Comparison of ENCODE assay signal across 24 mouse cellular contexts in genomic region chr2:120707041-120707440, GRCm38 (mm10).
DNase-seq lines count a peak whose midpoint lies in the region; ATAC-seq lines count a peak whose summit lies in the region.
"Had no signal": no experiment of that assay in that cellular context is flagged by ENCODE, and none has a peak within 500 bp of the region (broad histone marks: within the 10 kb centered on the region; RNA-seq: fewer than 3 reads in every experiment).

No protein-coding gene starts in this region.

- no peak overlapping the region for H3K9ac ChIP-seq in midbrain, embryonic 11.5 days (ENCODE audit: low read length)
- H3K9ac ChIP-seq in midbrain, embryonic 14.5 days (replicated peaks; ENCODE audit: low read length) = no peak overlapping the region
- H3K9ac ChIP-seq: embryonic facial prominence, embryonic 12.5 days; forebrain, embryonic 12.5 days had no signal

- no peak for ATAC-seq in midbrain, embryonic 11.5 days (ENCODE audit: low FRiP score)
- no peak for ATAC-seq in midbrain, embryonic 14.5 days (ENCODE audit: low FRiP score, low TSS enrichment)
- no peak for ATAC-seq in activated CD4-positive, CD25-positive, alpha-beta regulatory T cell, adult 4 months
- ATAC-seq: CD4-positive, CD25-positive, alpha-beta regulatory T cell, adult 4 months; forebrain, embryonic 14.5 days; forebrain, embryonic 16.5 days; Patski had no signal

- no peaks in the 10 kb centered on the region for H3K9me3 ChIP-seq in midbrain, embryonic 11.5 days (ENCODE audit: control insufficient read depth, low read length)
- H3K9me3 ChIP-seq in midbrain, embryonic 14.5 days (ENCODE audit: control insufficient read depth, low read length) = no peaks in the 10 kb centered on the region
- H3K9me3 ChIP-seq in forebrain, embryonic 10.5 days = no peaks in the 10 kb centered on the region
- H3K9me3 ChIP-seq: embryonic facial prominence, embryonic 10.5 days; embryonic facial prominence, embryonic 12.5 days; forebrain, embryonic 12.5 days; G1E had no signal

- H3K4me1 ChIP-seq in midbrain, embryonic 11.5 days (ENCODE audit: control insufficient read depth, insufficient read depth, low read length) = no peaks in the 10 kb centered on the region
- no peaks in the 10 kb centered on the region for H3K4me1 ChIP-seq in midbrain, embryonic 14.5 days (ENCODE audit: control insufficient read depth, insufficient read depth, low read length)
- H3K4me1 ChIP-seq in forebrain, embryonic 10.5 days = no peaks in the 10 kb centered on the region
- H3K4me1 ChIP-seq: embryonic facial prominence, embryonic 12.5 days; forebrain, embryonic 12.5 days had no signal

- no peak overlapping the region for H3K4me3 ChIP-seq in midbrain, embryonic 11.5 days (ENCODE audit: low read depth, low read length)
- no peak overlapping the region for H3K4me3 ChIP-seq in midbrain, embryonic 14.5 days (replicated peaks; ENCODE audit: low read depth, low read length)
- no peak overlapping the region for H3K4me3 ChIP-seq in forebrain, embryonic 10.5 days
- H3K4me3 ChIP-seq: embryonic facial prominence, embryonic 10.5 days; embryonic facial prominence, embryonic 12.5 days; forebrain, embryonic 12.5 days had no signal

- DNase-seq in midbrain, embryonic 11.5 days (ENCODE audit: low spot score, missing footprints) = peak; percentile 8
- DNase-seq in midbrain, embryonic 14.5 days = no peak
- peak; percentile 64 for DNase-seq in thymus, postnatal 0 days (ENCODE audit: low spot score)
- DNase-seq in thymus, postnatal 14 days = peak; percentile 44
- DNase-seq in forebrain, embryonic 10.5 days (ENCODE audit: extremely low spot score, low spot score) = no peak
- DNase-seq: adrenal gland, adult 2 months; adrenal gland, postnatal 10 days; adrenal gland, postnatal 25 days; B cell, adult 2 months; cerebellum, adult 11 months; cerebellum, adult 18-20 months; cerebellum, adult 8-10 months; cerebellum, adult 9-11 months; cerebellum, postnatal 14 days had no signal

- no peak overlapping the region for H3K27ac ChIP-seq in midbrain, embryonic 11.5 days (ENCODE audit: low read depth, low read length)
- no peak overlapping the region for H3K27ac ChIP-seq in midbrain, embryonic 14.5 days (replicated peaks; ENCODE audit: low read depth, low read length)
- H3K27ac ChIP-seq in forebrain, embryonic 10.5 days = no peak overlapping the region
- H3K27ac ChIP-seq: embryonic facial prominence, embryonic 10.5 days; embryonic facial prominence, embryonic 12.5 days; forebrain, embryonic 12.5 days had no signal

- no peaks in the 10 kb centered on the region for H3K27me3 ChIP-seq in midbrain, embryonic 11.5 days (ENCODE audit: control insufficient read depth, insufficient read depth, low read length)
- H3K27me3 ChIP-seq in midbrain, embryonic 14.5 days (ENCODE audit: control insufficient read depth, insufficient read depth, low read length) = no peaks in the 10 kb centered on the region
- H3K27me3 ChIP-seq in forebrain, embryonic 10.5 days (ENCODE audit: poor library complexity, severe bottlenecking) = no peaks in the 10 kb centered on the region
- H3K27me3 ChIP-seq: CH12.LX; embryonic facial prominence, embryonic 12.5 days; forebrain, embryonic 12.5 days; Patski had no signal

- H3K4me2 ChIP-seq in midbrain, embryonic 11.5 days = no peak overlapping the region
- H3K4me2 ChIP-seq in midbrain, embryonic 14.5 days (ENCODE audit: low read length) = no peak overlapping the region
- H3K4me2 ChIP-seq: embryonic facial prominence, embryonic 12.5 days; forebrain, embryonic 12.5 days had no signal

- H3K36me3 ChIP-seq in midbrain, embryonic 11.5 days (ENCODE audit: control insufficient read depth, insufficient read depth, low read length) = no peaks in the 10 kb centered on the region
- H3K36me3 ChIP-seq in midbrain, embryonic 14.5 days (ENCODE audit: control insufficient read depth, insufficient read depth, low read length) = 0 out of 2 replicates have a peak, but pooled peaks cover 16% of the 10 kb centered on the region
- no peaks in the 10 kb centered on the region; the same call in 1 of the 2 replicates for H3K36me3 ChIP-seq in forebrain, embryonic 10.5 days (replicated peaks)

Comparison
In these comparisons a context has a peak if more than half of its experiments do, and no peak if none do; other contexts are left out.
1. DNase-seq: peak in midbrain, embryonic 11.5 days (single experiment), thymus, postnatal 0 days (single experiment) and thymus, postnatal 14 days (single experiment); none in midbrain, embryonic 14.5 days (single experiment) and forebrain, embryonic 10.5 days (single experiment).